Mouse (Mus musculus): ENCODE results near the gene 3425401B19Rik.

Gene 3425401B19Rik

GRCm38 (mm10) chr14:32685124-32685826 is at the start of gene 3425401B19Rik:
TSS of gene 3425401B19Rik (minus strand) at chr14:32685293.
- no peak for DNase-seq (ENCODE audit: low read depth)

- DNase-seq (ENCODE audit: low read depth), result no peak
Observed at GRCm38 (mm10) chr14:32732961-32733360, 47.9 kb upstream of the 3425401B19Rik start.

- DNase-seq (ENCODE audit: low read depth), result no peak
Observed at GRCm38 (mm10) chr14:32726864-32727263, 41.8 kb upstream of the 3425401B19Rik start.

GRCm38 (mm10) chr14:32721461-32721860 is 36.4 kb upstream of the 3425401B19Rik start:
- DNase-seq (ENCODE audit: low read depth), result no peak

- DNase-seq (ENCODE audit: low read depth), result no peak
Observed at GRCm38 (mm10) chr14:32716763-32717439, 31.8 kb upstream of the 3425401B19Rik start.

GRCm38 (mm10) chr14:32715489-32715888 is 30.4 kb upstream of the 3425401B19Rik start:
- no peak for DNase-seq (ENCODE audit: low read depth)

- no peak for DNase-seq (ENCODE audit: low read depth)
Observed at GRCm38 (mm10) chr14:32715076-32715475, 30.0 kb upstream of the 3425401B19Rik start.

GRCm38 (mm10) chr14:32709861-32710260 is 24.8 kb upstream of the 3425401B19Rik start:
- no peak for DNase-seq (ENCODE audit: low read depth)

GRCm38 (mm10) chr14:32708756-32709155 is 23.7 kb upstream of the 3425401B19Rik start:
- no peak for DNase-seq (ENCODE audit: low read depth)

- DNase-seq (ENCODE audit: low read depth), result no peak
Observed at GRCm38 (mm10) chr14:32707938-32708337, 22.8 kb upstream of the 3425401B19Rik start.

- no peak for DNase-seq (ENCODE audit: low read depth)
Observed at GRCm38 (mm10) chr14:32700972-32701371, 15.9 kb upstream of the 3425401B19Rik start.

- DNase-seq (ENCODE audit: low read depth), result no peak
Observed at GRCm38 (mm10) chr14:32698556-32698955, 13.5 kb upstream of the 3425401B19Rik start.

GRCm38 (mm10) chr14:32697774-32698173 is 12.7 kb upstream of the 3425401B19Rik start:
- DNase-seq (ENCODE audit: low read depth), result no peak

GRCm38 (mm10) chr14:32696344-32696743 is 11.3 kb upstream of the 3425401B19Rik start:
- DNase-seq (ENCODE audit: low read depth), result no peak

GRCm38 (mm10) chr14:32695906-32696305 is 10.8 kb upstream of the 3425401B19Rik start:
- no peak for DNase-seq (ENCODE audit: low read depth)

GRCm38 (mm10) chr14:32684735-32685105 is 373 bp downstream of the 3425401B19Rik start:
- DNase-seq (ENCODE audit: low read depth), result no peak

- no peak for DNase-seq (ENCODE audit: low read depth)
Observed at GRCm38 (mm10) chr14:32683982-32684734, 935 bp downstream of the 3425401B19Rik start.

GRCm38 (mm10) chr14:32683251-32683838 is 1.7 kb downstream of the 3425401B19Rik start:
- DNase-seq (ENCODE audit: low read depth), result no peak

- no peak for DNase-seq (ENCODE audit: low read depth)
Observed at GRCm38 (mm10) chr14:32682536-32682935, 2.6 kb downstream of the 3425401B19Rik start.

- DNase-seq (ENCODE audit: low read depth), result no peak
Observed at GRCm38 (mm10) chr14:32681603-32682002, 3.5 kb downstream of the 3425401B19Rik start.

- DNase-seq (ENCODE audit: low read depth), result no peak
Observed at GRCm38 (mm10) chr14:32678565-32678964, 6.5 kb downstream of the 3425401B19Rik start.

GRCm38 (mm10) chr14:32673178-32673577 is 11.9 kb downstream of the 3425401B19Rik start:
- DNase-seq (ENCODE audit: low read depth), result no peak

All from c-Kit-positive CD71-positive TER-119-negative erythroid progenitor cells, embryonic 14.5 days (primary cell).